Mouse (Mus musculus): Measurements from ENCODE around the gene Sorcs2. TPM values are rescaled to one million over a fixed set of nuclear protein-coding genes. Genes with fewer than 3 reads are reported as not detected.

Gene Sorcs2
- total RNA-seq, 1 experiment from 2014 or later = 1.4 TPM

GRCm38 (mm10) chr5:36165424-36166302, 232.3 kb downstream of the Sorcs2 start:
- no peak for ATAC-seq (replicated peaks; ENCODE audit: insufficient number of reproducible peaks, low FRiP score, low TSS enrichment, poor library complexity, severe bottlenecking)

GRCm38 (mm10) chr5:36154879-36155485, 243.0 kb downstream of the Sorcs2 start:
- no peak for ATAC-seq (replicated peaks; ENCODE audit: insufficient number of reproducible peaks, low FRiP score, low TSS enrichment, poor library complexity, severe bottlenecking)

GRCm38 (mm10) chr5:36153261-36153660, 244.7 kb downstream of the Sorcs2 start:
- no peak for ATAC-seq (replicated peaks; ENCODE audit: insufficient number of reproducible peaks, low FRiP score, low TSS enrichment, poor library complexity, severe bottlenecking)

- ATAC-seq (replicated peaks; ENCODE audit: insufficient number of reproducible peaks, low FRiP score, low TSS enrichment, poor library complexity, severe bottlenecking) = no peak
These were observed 246.9 kb downstream of the Sorcs2 start for GRCm38 (mm10) chr5:36151086-36151485.

GRCm38 (mm10) chr5:36149098-36149497, 248.8 kb downstream of the Sorcs2 start:
- no peak for ATAC-seq (replicated peaks; ENCODE audit: insufficient number of reproducible peaks, low FRiP score, low TSS enrichment, poor library complexity, severe bottlenecking)

- no peak for ATAC-seq (replicated peaks; ENCODE audit: insufficient number of reproducible peaks, low FRiP score, low TSS enrichment, poor library complexity, severe bottlenecking)
These were observed 251.3 kb downstream of the Sorcs2 start for GRCm38 (mm10) chr5:36146589-36146988.

GRCm38 (mm10) chr5:36144560-36144959, 253.4 kb downstream of the Sorcs2 start:
- no peak for ATAC-seq (replicated peaks; ENCODE audit: insufficient number of reproducible peaks, low FRiP score, low TSS enrichment, poor library complexity, severe bottlenecking)

- no peak for ATAC-seq (replicated peaks; ENCODE audit: insufficient number of reproducible peaks, low FRiP score, low TSS enrichment, poor library complexity, severe bottlenecking)
These were observed 256.2 kb downstream of the Sorcs2 start for GRCm38 (mm10) chr5:36141676-36142255.

- ATAC-seq (replicated peaks; ENCODE audit: insufficient number of reproducible peaks, low FRiP score, low TSS enrichment, poor library complexity, severe bottlenecking) = no peak
These were observed 256.8 kb downstream of the Sorcs2 start for GRCm38 (mm10) chr5:36141112-36141511.

- no peak for ATAC-seq (replicated peaks; ENCODE audit: insufficient number of reproducible peaks, low FRiP score, low TSS enrichment, poor library complexity, severe bottlenecking)
These were observed 258.2 kb downstream of the Sorcs2 start for GRCm38 (mm10) chr5:36139766-36140165.

GRCm38 (mm10) chr5:36135874-36136542, 261.9 kb downstream of the Sorcs2 start:
- no peak for ATAC-seq (replicated peaks; ENCODE audit: insufficient number of reproducible peaks, low FRiP score, low TSS enrichment, poor library complexity, severe bottlenecking)

GRCm38 (mm10) chr5:36134302-36134701, 263.6 kb downstream of the Sorcs2 start:
- no peak for ATAC-seq (replicated peaks; ENCODE audit: insufficient number of reproducible peaks, low FRiP score, low TSS enrichment, poor library complexity, severe bottlenecking)

- no peak for ATAC-seq (replicated peaks; ENCODE audit: insufficient number of reproducible peaks, low FRiP score, low TSS enrichment, poor library complexity, severe bottlenecking)
These were observed 264.0 kb downstream of the Sorcs2 start for GRCm38 (mm10) chr5:36133893-36134292.

GRCm38 (mm10) chr5:36130393-36131011, 267.4 kb downstream of the Sorcs2 start:
- ATAC-seq (replicated peaks; ENCODE audit: insufficient number of reproducible peaks, low FRiP score, low TSS enrichment, poor library complexity, severe bottlenecking) = no peak

- no peak for ATAC-seq (replicated peaks; ENCODE audit: insufficient number of reproducible peaks, low FRiP score, low TSS enrichment, poor library complexity, severe bottlenecking)
These were observed 268.3 kb downstream of the Sorcs2 start for GRCm38 (mm10) chr5:36129661-36130060.

- no peak for ATAC-seq (replicated peaks; ENCODE audit: insufficient number of reproducible peaks, low FRiP score, low TSS enrichment, poor library complexity, severe bottlenecking)
These were observed 269.4 kb downstream of the Sorcs2 start for GRCm38 (mm10) chr5:36128513-36128912.

- no peak for ATAC-seq (replicated peaks; ENCODE audit: insufficient number of reproducible peaks, low FRiP score, low TSS enrichment, poor library complexity, severe bottlenecking)
These were observed 272.9 kb downstream of the Sorcs2 start for GRCm38 (mm10) chr5:36124993-36125392.

GRCm38 (mm10) chr5:36122987-36123386, 275.0 kb downstream of the Sorcs2 start:
- ATAC-seq (replicated peaks; ENCODE audit: insufficient number of reproducible peaks, low FRiP score, low TSS enrichment, poor library complexity, severe bottlenecking) = no peak

GRCm38 (mm10) chr5:36120931-36121341, 277.0 kb downstream of the Sorcs2 start:
- ATAC-seq (replicated peaks; ENCODE audit: insufficient number of reproducible peaks, low FRiP score, low TSS enrichment, poor library complexity, severe bottlenecking) = no peak

Data from monocyte, adult 5-6 weeks (primary cell).